Comparison of ENCODE assay signal across 8 mouse cellular contexts in genomic region chr17:47140241-47140968, GRCm38 (mm10).
DNase-seq lines count a peak whose midpoint lies in the region; ATAC-seq and TF ChIP-seq lines count a peak whose summit lies in the region.

No protein-coding gene starts in this region.

- WGBS in lung, adult 2 months = under 1% methylated on average over 47 of the region's 53 CpGs
- WGBS in bone marrow, adult 2 months = under 1% methylated on average over 49 of the region's 53 CpGs
- under 1% methylated on average over 42 of the region's 53 CpGs for WGBS in forebrain, embryonic 13.5 days
- under 1% methylated on average over 47 of the region's 53 CpGs for WGBS in hindbrain, embryonic 16.5 days
- under 1% methylated on average over 47 of the region's 53 CpGs for WGBS in liver, embryonic 13.5 days (ENCODE audit: insufficient replicate concordance)
- under 1% methylated on average over 51 of the region's 53 CpGs for WGBS in neural tube, embryonic 12.5 days

- peak overlapping the region; percentile 93 for H3K9ac ChIP-seq in forebrain, embryonic 13.5 days
- H3K9ac ChIP-seq in hindbrain, embryonic 16.5 days (ENCODE audit: low read depth, low read length) = peak overlapping the region; percentile 88
- H3K9ac ChIP-seq in liver, embryonic 13.5 days = peak overlapping the region; percentile 55
- H3K9ac ChIP-seq in neural tube, embryonic 12.5 days = peak overlapping the region; percentile 86

- H3K4me3 ChIP-seq in lung, adult 2 months (replicated peaks; ENCODE audit: extremely low read depth, low read depth, low read length) = peak overlapping the region; percentile 82
- H3K4me3 ChIP-seq in bone marrow, adult 2 months (replicated peaks; ENCODE audit: control insufficient read depth, low read depth, low read length) = peak overlapping the region; percentile 68
- H3K4me3 ChIP-seq in forebrain, embryonic 13.5 days = peak overlapping the region; percentile 74
- H3K4me3 ChIP-seq in hindbrain, embryonic 16.5 days (ENCODE audit: low read length) = peak overlapping the region; percentile 71
- H3K4me3 ChIP-seq in liver, embryonic 13.5 days (replicated peaks) = peak overlapping the region; percentile 63
- H3K4me3 ChIP-seq in neural tube, embryonic 12.5 days = peak overlapping the region; percentile 66

- DNase-seq in lung, adult 2 months = no peak
- DNase-seq in lung, postnatal 25 days (ENCODE audit: low spot score) = no peak
- DNase-seq in liver, embryonic 13.5 days = no peak
- DNase-seq in thymus, postnatal 14 days = peak; percentile 84

- H3K27ac ChIP-seq in bone marrow, adult 2 months (ENCODE audit: control insufficient read depth, insufficient read depth, low read depth, low read length, poor library complexity) = peak overlapping the region; percentile 66
- peak overlapping the region; percentile 99 for H3K27ac ChIP-seq in forebrain, embryonic 13.5 days
- H3K27ac ChIP-seq in hindbrain, embryonic 16.5 days (ENCODE audit: low read depth, low read length) = peak overlapping the region; percentile 98
- peak overlapping the region; percentile 70 for H3K27ac ChIP-seq in liver, embryonic 13.5 days
- H3K27ac ChIP-seq in neural tube, embryonic 12.5 days = peak overlapping the region; percentile 95

- peak; percentile 21; the same call in 1 of the 2 replicates for TF ChIP-seq POLR2A in lung, adult 2 months (IDR thresholded peaks at IDR 0.05; ENCODE audit: borderline replicate concordance, extremely low read depth, low read depth, low read length)
- TF ChIP-seq POLR2A in bone marrow, adult 2 months (IDR thresholded peaks at IDR 0.05; ENCODE audit: borderline replicate concordance, control insufficient read depth, low read depth, low read length) = no peak; the same call in 1 of the 2 replicates

- ATAC-seq in forebrain, embryonic 13.5 days = peak; percentile 61
- ATAC-seq in hindbrain, embryonic 16.5 days = peak; percentile 44
- no peak for ATAC-seq in liver, embryonic 13.5 days (ENCODE audit: low read depth)
- peak; percentile 62 for ATAC-seq in neural tube, embryonic 12.5 days (ENCODE audit: low FRiP score, low read depth)

- no peaks in the 10 kb centered on the region for H3K27me3 ChIP-seq in forebrain, embryonic 13.5 days
- H3K27me3 ChIP-seq in hindbrain, embryonic 16.5 days (replicated peaks; ENCODE audit: control insufficient read depth, insufficient read depth, low read length) = no peaks in the 10 kb centered on the region
- H3K27me3 ChIP-seq in liver, embryonic 13.5 days = peaks cover 55% of the 10 kb centered on the region
- 0 out of 2 replicates have a peak, but pooled peaks cover 4% of the 10 kb centered on the region for H3K27me3 ChIP-seq in neural tube, embryonic 12.5 days (replicated peaks)

- H3K9me3 ChIP-seq in forebrain, embryonic 13.5 days (replicated peaks) = no peaks in the 10 kb centered on the region
- H3K9me3 ChIP-seq in hindbrain, embryonic 16.5 days (ENCODE audit: control insufficient read depth, low read length) = no peaks in the 10 kb centered on the region
- H3K9me3 ChIP-seq in liver, embryonic 13.5 days (replicated peaks) = no peaks in the 10 kb centered on the region
- no peaks in the 10 kb centered on the region for H3K9me3 ChIP-seq in neural tube, embryonic 12.5 days

- H3K4me1 ChIP-seq in lung, adult 2 months (ENCODE audit: control insufficient read depth, insufficient read depth, low read length) = peaks cover 13% of the 10 kb centered on the region
- peaks cover 1% of the 10 kb centered on the region for H3K4me1 ChIP-seq in bone marrow, adult 2 months (ENCODE audit: control insufficient read depth, insufficient read depth, low read length)
- H3K4me1 ChIP-seq in forebrain, embryonic 13.5 days = peaks cover 44% of the 10 kb centered on the region
- H3K4me1 ChIP-seq in hindbrain, embryonic 16.5 days (ENCODE audit: control insufficient read depth, insufficient read depth, low read depth, low read length) = peaks cover 30% of the 10 kb centered on the region
- peaks cover 33% of the 10 kb centered on the region for H3K4me1 ChIP-seq in liver, embryonic 13.5 days (replicated peaks)
- H3K4me1 ChIP-seq in neural tube, embryonic 12.5 days = peaks cover 37% of the 10 kb centered on the region

- H3K4me2 ChIP-seq in forebrain, embryonic 13.5 days = peak overlapping the region; percentile 93
- H3K4me2 ChIP-seq in hindbrain, embryonic 16.5 days (ENCODE audit: low read length) = peak overlapping the region; percentile 84
- H3K4me2 ChIP-seq in liver, embryonic 13.5 days = peak overlapping the region; percentile 79
- peak overlapping the region; percentile 84 for H3K4me2 ChIP-seq in neural tube, embryonic 12.5 days (replicated peaks)

- no peaks in the 10 kb centered on the region for H3K36me3 ChIP-seq in forebrain, embryonic 13.5 days (ENCODE audit: poor library complexity, severe bottlenecking)
- no peaks in the 10 kb centered on the region for H3K36me3 ChIP-seq in hindbrain, embryonic 16.5 days (ENCODE audit: control insufficient read depth, insufficient read depth, low read length)
- H3K36me3 ChIP-seq in liver, embryonic 13.5 days = no peaks in the 10 kb centered on the region
- no peaks in the 10 kb centered on the region for H3K36me3 ChIP-seq in neural tube, embryonic 12.5 days

- TF ChIP-seq CTCF in lung, adult 2 months (IDR thresholded peaks at IDR 0.05; ENCODE audit: insufficient read depth, low read length) = no peak
- TF ChIP-seq CTCF in bone marrow, adult 2 months (IDR thresholded peaks at IDR 0.05; ENCODE audit: control insufficient read depth, insufficient read depth, low read length) = no peak
